Mouse (Mus musculus) embryonic facial prominence, embryonic 15.5 days (tissue): ENCODE results near the gene Muc3. TPM values are rescaled to one million over a fixed set of nuclear protein-coding genes. Genes with fewer than 3 reads are reported as not detected.
"Not testable (repeated sequence)": the region's sequence is repeated elsewhere in the genome, so short reads cannot be mapped to it uniquely, and the experiment has no call there.

Experiments
- ATAC-seq: fragments of 200-750 bp; cut with Nextera tagmentation; 2 replicates; pipeline ENCODE4 v1.8.0; 2017; ENCODE audit warnings: low read depth, moderate TSS enrichment; ENCODE audit not compliant: insufficient number of reproducible peaks, low FRiP score, low TSS enrichment
- H3K27ac ChIP-seq: fragments of 300-500 bp; sonication (generic); replicated peaks from 2 replicates; pipeline ENCODE4 v1.5.1; 2015; ENCODE audit warnings: mild to moderate bottlenecking, inconsistent platforms
- H3K27me3 ChIP-seq: fragments of 300-500 bp; sonication (generic); 2 replicates; pipeline ENCODE4 v1.6.1; 2015; ENCODE audit warnings: inconsistent platforms
- H3K36me3 ChIP-seq: fragments of 300-500 bp; sonication (generic); 2 replicates; pipeline ENCODE4 v1.6.1; 2015; ENCODE audit warnings: mild to moderate bottlenecking, inconsistent platforms
- H3K4me1 ChIP-seq: fragments of 300-500 bp; sonication (generic); 2 replicates; pipeline ENCODE4 v1.6.1; 2015; ENCODE audit warnings: inconsistent platforms
- H3K4me2 ChIP-seq: fragments of 300-500 bp; sonication (generic); replicated peaks from 2 replicates; pipeline ENCODE4 v1.6.1; 2015; ENCODE audit warnings: mild to moderate bottlenecking, inconsistent platforms
- H3K4me3 ChIP-seq: fragments of 300-500 bp; sonication (generic); replicated peaks from 2 replicates; pipeline ENCODE4 v1.5.1; 2015; ENCODE audit warnings: mild to moderate bottlenecking, inconsistent platforms
- H3K9ac ChIP-seq: fragments of 300-500 bp; sonication (generic); 2 replicates; pipeline ENCODE4 v1.6.1; 2015; ENCODE audit warnings: inconsistent platforms
- H3K9me3 ChIP-seq: fragments of 300-500 bp; sonication (generic); replicated peaks from 2 replicates; pipeline ENCODE4 v1.6.1; 2016; ENCODE audit warnings: inconsistent platforms
- WGBS: fragments of 180-500 bp; shearing (Covaris S2); methylation state at CpG from one replicate; pipeline ENCODE4 v1.1.7; 2015; 5-methylcytosine and 5-hydroxymethylcytosine counted together
- polyA plus RNA-seq: library from polyadenylated mRNA; unstranded; fragments of >200 nt; fragmentation: Nextera tagmentation; extraction: Ambion mirVana; gene quantifications from 2 replicates; pipeline ENCODE4 v1.2.1, GENCODE M21; 2015

Muc3 gene
- 0.09 TPM in 1 of 2 replicates, not detected in the other for polyA plus RNA-seq

GRCm38 (mm10) chr5:137149272-137149882 lies at the start of gene Muc3:
Gene Muc3, minus strand, starts transcription at chr5:137149322.
- not testable (repeated sequence) for H3K36me3 ChIP-seq, H3K4me1 ChIP-seq, H3K4me2 ChIP-seq, H3K27me3 ChIP-seq, H3K27ac ChIP-seq, ATAC-seq, H3K9ac ChIP-seq, H3K4me3 ChIP-seq
- H3K9me3 ChIP-seq, result 0 out of 2 replicates have a peak, but pooled peaks cover 11% of the 10 kb centered on the region

- WGBS, result 68% methylated on average over 8 of the region's 8 CpGs
- ATAC-seq, result no peak
- H3K9ac ChIP-seq, result no peak overlapping the region
- no peaks in the 10 kb centered on the region for H3K9me3 ChIP-seq
- no peaks in the 10 kb centered on the region; the same call in 1 of the 2 replicates for H3K27me3 ChIP-seq
- no peak overlapping the region for H3K27ac ChIP-seq
- H3K36me3 ChIP-seq, result no peaks in the 10 kb centered on the region
- no peaks in the 10 kb centered on the region for H3K4me1 ChIP-seq
- no peak overlapping the region for H3K4me3 ChIP-seq
- no peak overlapping the region for H3K4me2 ChIP-seq
Observed at GRCm38 (mm10) chr5:137194488-137195120, 45.5 kb upstream of the Muc3 start.

GRCm38 (mm10) chr5:137193279-137193952 lies 44.3 kb upstream of the Muc3 start:
- H3K4me2 ChIP-seq, result no peak overlapping the region
- H3K9ac ChIP-seq, result no peak overlapping the region
- H3K4me1 ChIP-seq, result no peaks in the 10 kb centered on the region
- no peaks in the 10 kb centered on the region for H3K9me3 ChIP-seq
- no peak overlapping the region for H3K4me3 ChIP-seq
- ATAC-seq, result no peak
- H3K36me3 ChIP-seq, result no peaks in the 10 kb centered on the region
- no peak overlapping the region for H3K27ac ChIP-seq
- 61% methylated on average over 8 of the region's 8 CpGs for WGBS
- H3K27me3 ChIP-seq, result peaks cover 3% of the 10 kb centered on the region

DNA sequence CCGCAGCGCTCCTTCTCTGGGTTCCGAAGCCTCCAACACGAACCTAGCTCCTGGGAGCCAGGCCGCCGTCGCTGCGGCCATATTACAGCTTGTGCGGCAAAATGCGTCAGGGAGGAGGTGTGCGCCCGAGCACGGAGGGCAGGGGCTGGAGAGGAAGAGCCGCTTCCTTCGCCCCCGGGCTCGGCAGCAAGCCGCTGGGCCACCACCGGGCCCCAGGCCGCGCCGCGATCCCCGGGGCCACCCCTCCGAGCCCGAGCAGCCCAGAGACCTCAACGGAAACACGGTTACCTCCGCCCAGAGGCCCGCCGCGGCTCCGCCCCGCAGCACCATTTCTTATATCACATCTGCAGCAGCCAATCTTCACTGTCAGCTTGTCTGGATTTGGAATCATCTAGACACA lies 40.2 kb upstream of the Muc3 start:
- Histone ChIP-seq H3K9me3 (no peaks in the 10 kb centered on the region), H3K36me3 (no peaks in the 10 kb centered on the region), H3K9ac (peak overlapping the region; percentile 33), H3K4me1 (no peaks in the 10 kb centered on the region), H3K4me2 (peak overlapping the region; percentile 75), H3K4me3 (peak overlapping the region; percentile 52), H3K27me3 (peaks cover 3% of the 10 kb centered on the region), H3K27ac (no peak overlapping the region)
- WGBS, result under 1% methylated on average over 34 of the region's 34 CpGs
- ATAC-seq, result no peak

- Histone ChIP-seq H3K36me3 (no peaks in the 10 kb centered on the region), H3K4me2 (no peak overlapping the region), H3K27me3 (peaks cover 3% of the 10 kb centered on the region), H3K4me1 (no peaks in the 10 kb centered on the region), H3K4me3 (no peak overlapping the region), H3K27ac (no peak overlapping the region), H3K9me3 (no peaks in the 10 kb centered on the region), H3K9ac (no peak overlapping the region)
- WGBS, result 81% methylated on average over 8 of the region's 8 CpGs
- no peak for ATAC-seq
Observed at GRCm38 (mm10) chr5:137185362-137185761, 36.2 kb upstream of the Muc3 start.

GRCm38 (mm10) chr5:137179646-137180374 lies 30.7 kb upstream of the Muc3 start:
- H3K9ac ChIP-seq, result no peak overlapping the region
- 74% methylated on average over 8 of the region's 8 CpGs for WGBS

DNA sequence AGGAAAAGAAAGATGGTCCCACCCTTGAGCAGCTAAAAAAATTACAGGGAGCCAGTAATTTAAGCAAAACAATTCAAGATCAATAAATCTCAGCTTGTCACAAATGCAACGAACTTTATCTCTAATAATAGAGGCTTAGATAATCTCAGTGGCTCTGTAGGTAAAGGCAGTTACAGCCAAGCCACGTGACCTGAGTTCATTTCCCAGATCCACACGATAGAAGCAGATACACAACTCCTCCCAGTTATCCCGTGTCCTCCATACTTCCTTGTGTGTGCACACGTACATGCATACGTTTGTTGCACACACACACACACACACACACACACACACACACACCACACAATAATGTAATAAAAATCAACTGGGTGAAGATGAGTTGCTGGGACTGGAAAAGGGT lies 24.8 kb upstream of the Muc3 start:
- Histone ChIP-seq H3K9ac (no peak overlapping the region), H3K9me3 (no peaks in the 10 kb centered on the region), H3K27ac (no peak overlapping the region), H3K4me2 (no peak overlapping the region), H3K36me3 (no peaks in the 10 kb centered on the region), H3K4me1 (no peaks in the 10 kb centered on the region), H3K4me3 (no peak overlapping the region), H3K27me3 (no peaks in the 10 kb centered on the region)
- ATAC-seq, result no peak
- 77% methylated on average over 6 of the region's 6 CpGs for WGBS

More at GRCm38 (mm10) chr5:137179646-137180374, 30.7 kb upstream of the Muc3 start:
- H3K27me3 ChIP-seq, result 0 out of 2 replicates have a peak, but pooled peaks cover 3% of the 10 kb centered on the region
- no peak for ATAC-seq
- H3K4me1 ChIP-seq, result no peaks in the 10 kb centered on the region
- no peak overlapping the region for H3K27ac ChIP-seq
- H3K9me3 ChIP-seq, result no peaks in the 10 kb centered on the region
- H3K4me3 ChIP-seq, result no peak overlapping the region
- no peaks in the 10 kb centered on the region for H3K36me3 ChIP-seq
- no peak overlapping the region for H3K4me2 ChIP-seq

- WGBS, result 0% methylated on average over 1 of the region's 1 CpGs
- no peaks in the 10 kb centered on the region for H3K4me1 ChIP-seq
- no peak overlapping the region for H3K27ac ChIP-seq
- no peak overlapping the region for H3K4me3 ChIP-seq
- H3K4me2 ChIP-seq, result no peak overlapping the region
- no peak for ATAC-seq
- no peaks in the 10 kb centered on the region for H3K9me3 ChIP-seq
- H3K36me3 ChIP-seq, result no peaks in the 10 kb centered on the region
- no peak overlapping the region for H3K9ac ChIP-seq
- no peaks in the 10 kb centered on the region for H3K27me3 ChIP-seq
Observed at GRCm38 (mm10) chr5:137172591-137172990, 23.5 kb upstream of the Muc3 start.

DNA sequence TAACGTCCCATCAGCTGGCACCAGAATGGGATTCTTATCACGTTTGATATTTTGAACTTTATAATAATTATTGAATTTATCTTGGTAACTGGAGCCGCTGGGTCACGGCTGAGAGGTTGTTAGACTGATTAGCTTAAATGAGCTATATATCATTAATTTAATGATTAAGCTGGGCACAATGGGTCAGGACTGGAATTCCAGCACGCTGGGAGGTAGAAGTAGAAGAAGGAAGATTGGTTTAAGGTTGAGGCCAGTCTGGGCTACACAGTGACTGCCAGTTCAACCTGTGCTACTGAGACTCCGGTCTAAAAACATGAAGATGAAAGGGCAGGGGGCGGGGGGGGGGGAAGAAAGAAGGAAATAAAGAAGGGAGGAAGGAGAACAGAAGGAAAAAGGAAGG lies 22.4 kb upstream of the Muc3 start:
- Histone ChIP-seq H3K4me1 (no peaks in the 10 kb centered on the region), H3K27ac (no peak overlapping the region), H3K4me3 (no peak overlapping the region), H3K27me3 (no peaks in the 10 kb centered on the region), H3K36me3 (no peaks in the 10 kb centered on the region), H3K4me2 (no peak overlapping the region), H3K9ac (no peak overlapping the region), H3K9me3 (no peaks in the 10 kb centered on the region)
- 72% methylated on average over 7 of the region's 7 CpGs for WGBS
- no peak for ATAC-seq

DNA sequence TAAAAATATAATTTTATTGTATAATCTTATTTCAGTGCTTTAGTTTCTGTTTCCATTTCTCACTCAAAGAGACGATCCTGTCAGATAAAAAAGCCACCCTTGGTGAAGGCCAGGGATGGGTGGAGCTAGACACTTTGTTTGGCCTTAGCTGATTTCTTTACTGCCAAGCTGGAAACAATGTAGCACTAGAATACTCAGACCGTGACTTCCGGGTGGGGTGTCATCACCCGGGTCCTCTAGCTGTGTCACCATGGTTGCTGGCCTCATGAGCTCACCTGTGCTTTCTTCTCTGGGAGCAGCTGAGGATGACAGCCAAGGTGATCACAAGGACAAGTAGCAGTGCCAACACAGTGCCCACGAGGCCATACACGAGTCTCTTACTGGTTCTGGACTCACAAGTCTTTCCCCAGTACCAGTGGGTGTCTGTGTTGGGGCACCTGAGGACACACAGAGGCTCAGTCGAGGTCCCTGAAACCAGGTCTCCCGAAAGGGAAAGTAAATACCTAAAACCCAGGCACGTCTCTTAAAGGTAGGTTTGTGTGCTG lies 21.8 kb upstream of the Muc3 start:
- H3K9ac ChIP-seq, result no peak overlapping the region
- no peak for ATAC-seq

GRCm38 (mm10) chr5:137167539-137167938 lies 18.4 kb upstream of the Muc3 start:
- Histone ChIP-seq H3K9me3 (no peaks in the 10 kb centered on the region), H3K9ac (no peak overlapping the region), H3K27me3 (no peaks in the 10 kb centered on the region), H3K27ac (no peak overlapping the region), H3K4me2 (no peak overlapping the region), H3K36me3 (no peaks in the 10 kb centered on the region), H3K4me3 (no peak overlapping the region), H3K4me1 (no peaks in the 10 kb centered on the region)
- WGBS, result 71% methylated on average over 6 of the region's 6 CpGs
- no peak for ATAC-seq

More for the DNA sequence above, 21.8 kb upstream of the Muc3 start:
- H3K4me2 ChIP-seq, result no peak overlapping the region
- no peaks in the 10 kb centered on the region for H3K4me1 ChIP-seq
- H3K9me3 ChIP-seq, result no peaks in the 10 kb centered on the region
- no peak overlapping the region for H3K4me3 ChIP-seq
- no peaks in the 10 kb centered on the region for H3K36me3 ChIP-seq
- no peaks in the 10 kb centered on the region for H3K27me3 ChIP-seq
- WGBS, result 76% methylated on average over 9 of the region's 9 CpGs
- no peak overlapping the region for H3K27ac ChIP-seq
